Mouse (Mus musculus): ENCODE results near the gene Btn2a2. TPM values are rescaled to one million over a fixed set of nuclear protein-coding genes. Genes with fewer than 3 reads are reported as not detected.

Btn2a2 gene
- polyA plus RNA-seq, 1 experiment from 2014 or later = 0.15 TPM

GRCm38 (mm10) chr13:23485271-23485670 is 3.4 kb downstream of the Btn2a2 start:
- no peak overlapping the region for H3K4me2 ChIP-seq
- H3K27me3 ChIP-seq (replicated peaks) = no peaks in the 10 kb centered on the region
- H3K9me3 ChIP-seq = no peaks in the 10 kb centered on the region
- H3K4me1 ChIP-seq = no peaks in the 10 kb centered on the region
- 40% methylated on average over 5 of the region's 5 CpGs for WGBS
- no peaks in the 10 kb centered on the region for H3K36me3 ChIP-seq
- H3K9ac ChIP-seq = no peak overlapping the region
- ATAC-seq (ENCODE audit: insufficient read depth, low FRiP score, low read depth) = no peak
- no peak overlapping the region for H3K4me3 ChIP-seq (replicated peaks)
- no peak overlapping the region for H3K27ac ChIP-seq

GRCm38 (mm10) chr13:23483153-23483552 is 5.5 kb downstream of the Btn2a2 start:
- no peak overlapping the region for H3K4me2 ChIP-seq
- H3K27ac ChIP-seq = no peak overlapping the region
- no peak overlapping the region for H3K9ac ChIP-seq
- no peaks in the 10 kb centered on the region for H3K27me3 ChIP-seq (replicated peaks)
- no peak for ATAC-seq (ENCODE audit: insufficient read depth, low FRiP score, low read depth)
- WGBS = 86% methylated on average over 2 of the region's 2 CpGs
- H3K9me3 ChIP-seq = no peaks in the 10 kb centered on the region
- H3K36me3 ChIP-seq = no peaks in the 10 kb centered on the region
- H3K4me1 ChIP-seq = no peaks in the 10 kb centered on the region
- H3K4me3 ChIP-seq (replicated peaks) = no peak overlapping the region

- 15% methylated on average over 2 of the region's 2 CpGs for WGBS
- no peak overlapping the region for H3K4me3 ChIP-seq (replicated peaks)
These were observed 13.0 kb downstream of the Btn2a2 start for GRCm38 (mm10) chr13:23475658-23476057.

GRCm38 (mm10) chr13:23466911-23467310 is 21.7 kb downstream of the Btn2a2 start:
- H3K9ac ChIP-seq = no peak overlapping the region
- H3K4me1 ChIP-seq = peaks cover 14% of the 10 kb centered on the region; the same call in 1 of the 2 replicates
- 5% methylated on average over 9 of the region's 9 CpGs for WGBS
- no peaks in the 10 kb centered on the region for H3K27me3 ChIP-seq (replicated peaks)
- no peaks in the 10 kb centered on the region for H3K9me3 ChIP-seq
- peak; percentile 47; the same call in 1 of the 2 replicates for ATAC-seq (ENCODE audit: insufficient read depth, low FRiP score, low read depth)
- no peak overlapping the region for H3K27ac ChIP-seq
- no peaks in the 10 kb centered on the region for H3K36me3 ChIP-seq
- no peak overlapping the region for H3K4me3 ChIP-seq (replicated peaks)
- no peak overlapping the region for H3K4me2 ChIP-seq

More at GRCm38 (mm10) chr13:23475658-23476057, 13.0 kb downstream of the Btn2a2 start:
- H3K4me2 ChIP-seq = no peak overlapping the region
- no peaks in the 10 kb centered on the region for H3K4me1 ChIP-seq
- no peaks in the 10 kb centered on the region for H3K9me3 ChIP-seq
- no peak for ATAC-seq (ENCODE audit: insufficient read depth, low FRiP score, low read depth)
- no peaks in the 10 kb centered on the region for H3K27me3 ChIP-seq (replicated peaks)
- H3K27ac ChIP-seq = no peak overlapping the region
- no peak overlapping the region for H3K9ac ChIP-seq
- no peaks in the 10 kb centered on the region for H3K36me3 ChIP-seq

- no peaks in the 10 kb centered on the region for H3K9me3 ChIP-seq
- H3K27me3 ChIP-seq (replicated peaks) = no peaks in the 10 kb centered on the region
- H3K4me1 ChIP-seq = peaks cover 14% of the 10 kb centered on the region; the same call in 1 of the 2 replicates
- no peak overlapping the region for H3K27ac ChIP-seq
- H3K9ac ChIP-seq = no peak overlapping the region
- H3K36me3 ChIP-seq = no peaks in the 10 kb centered on the region
- 62% methylated on average over 1 of the region's 1 CpGs for WGBS
- 0 out of 2 replicates have a peak overlapping the region, but pooled peaks have one; percentile 90 for H3K4me2 ChIP-seq
- no peak for ATAC-seq (ENCODE audit: insufficient read depth, low FRiP score, low read depth)
- H3K4me3 ChIP-seq (replicated peaks) = no peak overlapping the region
These were observed 22.4 kb downstream of the Btn2a2 start for GRCm38 (mm10) chr13:23466306-23466705.

GRCm38 (mm10) chr13:23465600-23466109 is 23.0 kb downstream of the Btn2a2 start, which contains the start of gene Btn1a1:
Gene Btn1a1 (minus strand): TSS chr13:23465901.
- no peaks in the 10 kb centered on the region for H3K27me3 ChIP-seq (replicated peaks)
- no peak; the same call in 1 of the 2 replicates for ATAC-seq (ENCODE audit: insufficient read depth, low FRiP score, low read depth)
- peak within 1 kb of the TSS; percentile 16; the same call in 1 of the 2 replicates for H3K9ac ChIP-seq
- no peak within 1 kb of the TSS for H3K27ac ChIP-seq
- no peaks in the 10 kb centered on the region for H3K9me3 ChIP-seq
- WGBS = 1% methylated on average over 7 of the region's 7 CpGs
- peak within 1 kb of the TSS; percentile 90 for H3K4me2 ChIP-seq
- peaks cover 14% of the 10 kb centered on the region; the same call in 1 of the 2 replicates for H3K4me1 ChIP-seq
- H3K36me3 ChIP-seq = no peaks in the 10 kb centered on the region
- H3K4me3 ChIP-seq (replicated peaks) = peak within 1 kb of the TSS; percentile 54

- H3K9ac ChIP-seq = 0 out of 2 replicates have a peak overlapping the region, but pooled peaks have one; percentile 2
- H3K9me3 ChIP-seq = no peaks in the 10 kb centered on the region
- no peak overlapping the region for H3K27ac ChIP-seq
- H3K4me1 ChIP-seq = peaks cover 14% of the 10 kb centered on the region; the same call in 1 of the 2 replicates
- no peaks in the 10 kb centered on the region for H3K27me3 ChIP-seq (replicated peaks)
- H3K4me3 ChIP-seq (replicated peaks) = peak overlapping the region; percentile 54
- no peaks in the 10 kb centered on the region for H3K36me3 ChIP-seq
- no peak for ATAC-seq (ENCODE audit: insufficient read depth, low FRiP score, low read depth)
- peak overlapping the region; percentile 90 for H3K4me2 ChIP-seq
- WGBS = 8% methylated on average over 11 of the region's 11 CpGs
These were observed 23.8 kb downstream of the Btn2a2 start for GRCm38 (mm10) chr13:23464841-23465366.

GRCm38 (mm10) chr13:23464224-23464637 is 24.4 kb downstream of the Btn2a2 start:
- H3K36me3 ChIP-seq = no peaks in the 10 kb centered on the region
- H3K4me1 ChIP-seq = peaks cover 14% of the 10 kb centered on the region; the same call in 1 of the 2 replicates
- under 1% methylated on average over 29 of the region's 29 CpGs for WGBS
- H3K9ac ChIP-seq = peak overlapping the region; percentile 30
- no peaks in the 10 kb centered on the region for H3K27me3 ChIP-seq (replicated peaks)
- H3K27ac ChIP-seq = no peak overlapping the region
- no peaks in the 10 kb centered on the region for H3K9me3 ChIP-seq
- no peak; the same call in 1 of the 2 replicates for ATAC-seq (ENCODE audit: insufficient read depth, low FRiP score, low read depth)
- peak overlapping the region; percentile 90 for H3K4me2 ChIP-seq
- peak overlapping the region; percentile 54 for H3K4me3 ChIP-seq (replicated peaks)

GRCm38 (mm10) chr13:23463381-23464223 is 25.1 kb downstream of the Btn2a2 start:
- Histone ChIP-seq H3K9me3 (no peaks in the 10 kb centered on the region), H3K4me1 (peaks cover 14% of the 10 kb centered on the region; the same call in 1 of the 2 replicates), H3K27ac (no peak overlapping the region), H3K4me2 (peak overlapping the region; percentile 90), H3K4me3 (replicated peaks) (peak overlapping the region; percentile 54), H3K9ac (peak overlapping the region; percentile 30), H3K36me3 (no peaks in the 10 kb centered on the region), H3K27me3 (replicated peaks) (no peaks in the 10 kb centered on the region)
- WGBS = 1% methylated on average over 21 of the region's 21 CpGs
- no peak for ATAC-seq (ENCODE audit: insufficient read depth, low FRiP score, low read depth)

GRCm38 (mm10) chr13:23462669-23463068 is 26.0 kb downstream of the Btn2a2 start:
- Histone ChIP-seq H3K36me3 (no peaks in the 10 kb centered on the region), H3K9ac (no peak overlapping the region), H3K9me3 (no peaks in the 10 kb centered on the region), H3K4me1 (peaks cover 14% of the 10 kb centered on the region; the same call in 1 of the 2 replicates), H3K27me3 (replicated peaks) (no peaks in the 10 kb centered on the region), H3K4me3 (replicated peaks) (no peak overlapping the region), H3K27ac (no peak overlapping the region), H3K4me2 (no peak overlapping the region)
- ATAC-seq (ENCODE audit: insufficient read depth, low FRiP score, low read depth) = no peak

- no peak overlapping the region for H3K4me2 ChIP-seq
- no peaks in the 10 kb centered on the region for H3K36me3 ChIP-seq
- no peaks in the 10 kb centered on the region for H3K9me3 ChIP-seq
- no peaks in the 10 kb centered on the region for H3K27me3 ChIP-seq (replicated peaks)
- no peak overlapping the region for H3K4me3 ChIP-seq (replicated peaks)
- no peak overlapping the region for H3K27ac ChIP-seq
- peaks cover 14% of the 10 kb centered on the region; the same call in 1 of the 2 replicates for H3K4me1 ChIP-seq
- no peak for ATAC-seq (ENCODE audit: insufficient read depth, low FRiP score, low read depth)
- WGBS = 86% methylated on average over 4 of the region's 4 CpGs
- H3K9ac ChIP-seq = no peak overlapping the region
These were observed 26.6 kb downstream of the Btn2a2 start for GRCm38 (mm10) chr13:23462063-23462462.
